Mouse (Mus musculus) adrenal gland, adult 8-10 months (tissue): ENCODE data around the gene Spats2l. TPM values are rescaled to one million over a fixed set of nuclear protein-coding genes. Genes with fewer than 3 reads are reported as not detected.
A peak's percentile ranks its signal among the peaks of the same experiment; 100 is the strongest.

ENCODE experiments used
- DNase-seq: peaks from one replicate; pipeline ENCODE4 v3.0.0; 2022
- total RNA-seq, 4 experiments: library from RNA; stranded (reverse); gene quantifications; 2 replicates each; pipeline ENCODE4 v1.2.4; 2022

Spats2l gene
- total RNA-seq, 4 experiments from 2014 or later = 3.6 to 4.7 (median 4.1) TPM

- DNase-seq = no peak
These were observed 127.5 kb downstream of the Spats2l start for GRCm38 (mm10) chr1:57901494-57901893.

GRCm38 (mm10) chr1:57903793-57904192 lies 129.8 kb downstream of the Spats2l start:
- no peak for DNase-seq

GRCm38 (mm10) chr1:57905912-57906311 lies 131.9 kb downstream of the Spats2l start:
- DNase-seq = no peak

GRCm38 (mm10) chr1:57906312-57906711 lies 132.3 kb downstream of the Spats2l start:
- DNase-seq = no peak

- DNase-seq = no peak
These were observed 137.6 kb downstream of the Spats2l start for GRCm38 (mm10) chr1:57911561-57911960.

GRCm38 (mm10) chr1:57917342-57917741 lies 143.4 kb downstream of the Spats2l start:
- DNase-seq = no peak

- DNase-seq = peak; percentile 3
These were observed 144.6 kb downstream of the Spats2l start for GRCm38 (mm10) chr1:57918567-57918966.

- DNase-seq = no peak
These were observed 160.3 kb downstream of the Spats2l start for GRCm38 (mm10) chr1:57934287-57934686.

GRCm38 (mm10) chr1:57940691-57941090 lies 166.7 kb downstream of the Spats2l start:
- no peak for DNase-seq

GRCm38 (mm10) chr1:57941095-57941494 lies 167.1 kb downstream of the Spats2l start:
- no peak for DNase-seq

- DNase-seq = no peak
These were observed 167.8 kb downstream of the Spats2l start for GRCm38 (mm10) chr1:57941734-57942133.

- DNase-seq = no peak
These were observed 168.3 kb downstream of the Spats2l start for GRCm38 (mm10) chr1:57942215-57942614.

- DNase-seq = no peak
These were observed 173.8 kb downstream of the Spats2l start for GRCm38 (mm10) chr1:57947552-57948347.

- DNase-seq = no peak
These were observed 175.2 kb downstream of the Spats2l start for GRCm38 (mm10) chr1:57949195-57949594.

GRCm38 (mm10) chr1:57949716-57950115 lies 175.8 kb downstream of the Spats2l start:
- DNase-seq = no peak

- no peak for DNase-seq
These were observed 178.5 kb downstream of the Spats2l start for GRCm38 (mm10) chr1:57952509-57952908.

GRCm38 (mm10) chr1:57953586-57954375 lies 179.8 kb downstream of the Spats2l start:
- DNase-seq = no peak

GRCm38 (mm10) chr1:57954376-57954765 lies 180.4 kb downstream of the Spats2l start:
- no peak for DNase-seq

- no peak for DNase-seq
These were observed 181.8 kb downstream of the Spats2l start for GRCm38 (mm10) chr1:57955774-57956173.

- DNase-seq = peak; percentile 92
These were observed 195.6 kb downstream of the Spats2l start for GRCm38 (mm10) chr1:57969327-57970271.

GRCm38 (mm10) chr1:57971588-57971987 lies 197.6 kb downstream of the Spats2l start:
- no peak for DNase-seq

- DNase-seq = no peak
These were observed 202.9 kb downstream of the Spats2l start for GRCm38 (mm10) chr1:57976860-57977259.
